Mouse (Mus musculus): Measurements from ENCODE around the gene Srcap. TPM values are rescaled to one million over a fixed set of nuclear protein-coding genes. Genes with fewer than 3 reads are reported as not detected.
A peak's percentile ranks its signal among the peaks of the same experiment; 100 is the strongest.
"Not testable (repeated sequence)": the region's sequence is repeated elsewhere in the genome, so short reads cannot be mapped to it uniquely, and the experiment has no call there.

Gene Srcap
- total RNA-seq, 2 experiments from 2014 or later = 56.8 to 66.1 TPM

GRCm38 (mm10) chr7:127489982-127490381 lies 21.8 kb upstream of the Srcap start:
- no peak for DNase-seq

- DNase-seq = no peak
These were observed 19.9 kb upstream of the Srcap start for GRCm38 (mm10) chr7:127491846-127492245.

GRCm38 (mm10) chr7:127494648-127495047 lies 17.1 kb upstream of the Srcap start:
- no peak for DNase-seq

- DNase-seq = no peak
These were observed 14.4 kb upstream of the Srcap start for GRCm38 (mm10) chr7:127497382-127497781.

- DNase-seq = peak; percentile 14
These were observed 13.4 kb upstream of the Srcap start for GRCm38 (mm10) chr7:127498407-127498806.

GRCm38 (mm10) chr7:127508291-127508690 lies 3.5 kb upstream of the Srcap start:
- no peak for DNase-seq

GRCm38 (mm10) chr7:127509830-127510229 lies 2.0 kb upstream of the Srcap start:
- not testable (repeated sequence) for DNase-seq

GRCm38 (mm10) chr7:127511241-127511640 lies 542 bp upstream of the Srcap start:
- DNase-seq = no peak

- peak; percentile 95 for DNase-seq
These were observed 640 bp downstream of the Srcap start for GRCm38 (mm10) chr7:127512231-127513015.

GRCm38 (mm10) chr7:127513016-127513390 lies 1.2 kb downstream of the Srcap start:
- peak; percentile 10 for DNase-seq

GRCm38 (mm10) chr7:127513781-127514180 lies 2.0 kb downstream of the Srcap start:
- no peak for DNase-seq

- DNase-seq = peak; percentile 14
These were observed 4.1 kb downstream of the Srcap start for GRCm38 (mm10) chr7:127515846-127516245.

GRCm38 (mm10) chr7:127516344-127516743 lies 4.6 kb downstream of the Srcap start:
- no peak for DNase-seq

GRCm38 (mm10) chr7:127519284-127519683 lies 7.5 kb downstream of the Srcap start, which contains the start of gene Gm42715:
Gene Gm42715, plus strand, starts transcription at chr7:127519584.
- no peak for DNase-seq

- no peak for DNase-seq
These were observed 29.9 kb downstream of the Srcap start for GRCm38 (mm10) chr7:127541671-127542070.

- DNase-seq = no peak
These were observed 37.5 kb downstream of the Srcap start for GRCm38 (mm10) chr7:127549116-127549835.

GRCm38 (mm10) chr7:127551558-127551957 lies 39.8 kb downstream of the Srcap start:
- no peak for DNase-seq

GRCm38 (mm10) chr7:127560580-127560979 lies 48.8 kb downstream of the Srcap start:
- no peak for DNase-seq

- no peak for DNase-seq
These were observed 49.6 kb downstream of the Srcap start, which contains the start of gene Tmem265 for GRCm38 (mm10) chr7:127561340-127561858. Gene Tmem265, plus strand, starts transcription at chr7:127561390.

GRCm38 (mm10) chr7:127564381-127565150 lies 52.8 kb downstream of the Srcap start:
- DNase-seq = no peak

GRCm38 (mm10) chr7:127572895-127573471 lies 61.2 kb downstream of the Srcap start, which contains the start of gene Phkg2:
Gene Phkg2, plus strand, starts transcription at chr7:127573340.
- DNase-seq = peak; percentile 77

- DNase-seq = no peak
These were observed 61.8 kb downstream of the Srcap start for GRCm38 (mm10) chr7:127573503-127574008.
